Mouse (Mus musculus) neutrophil, adult 5-6 weeks (primary cell): ENCODE data around the gene Cyp1a2. TPM values are rescaled to one million over a fixed set of nuclear protein-coding genes. Genes with fewer than 3 reads are reported as not detected.

Source experiments
- ATAC-seq: fragments of 151-379, 151-347 bp; 2 replicates; pipeline ENCODE4 v1.8.0; 2017; ENCODE audit warnings: mild to moderate bottlenecking, moderate TSS enrichment; ENCODE audit not compliant: insufficient number of reproducible peaks, poor library complexity, low FRiP score, severe bottlenecking; ENCODE audit errors: extremely low read depth
- total RNA-seq: library from RNA; stranded (forward); fragments of 200-1000 nt; gene quantifications from 2 replicates; pipeline ENCODE4 v1.2.3, GENCODE M21; 2017

Gene Cyp1a2
- total RNA-seq, 1 experiment from 2014 or later: not detected

DNA sequence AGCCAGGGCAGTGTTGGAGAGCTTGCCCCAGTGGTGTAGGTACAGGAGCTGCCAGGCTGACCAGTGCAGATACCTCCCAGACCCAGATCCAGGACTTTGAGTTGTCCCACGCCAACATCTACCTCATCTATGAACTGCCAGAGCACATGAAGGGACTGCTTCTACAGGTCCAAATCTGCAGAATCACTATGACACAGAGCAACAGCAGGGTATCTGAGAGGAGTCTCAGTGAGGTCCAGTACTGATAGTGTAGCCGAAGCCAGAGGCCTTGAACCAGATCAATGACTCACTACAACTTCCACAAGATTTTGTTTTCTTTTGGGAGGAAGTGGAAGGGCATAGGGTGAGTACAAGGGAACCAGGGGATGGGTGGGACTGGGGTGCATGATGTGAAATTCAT, 4.2 kb upstream of the Cyp1a2 start, which contains the start of gene Cyp1a1:
Gene Cyp1a1, plus strand, starts transcription at position 178 of the 400 bp plus-strand sequence.
- no peak for ATAC-seq

- no peak for ATAC-seq
These were observed 2.5 kb upstream of the Cyp1a2 start for GRCm38 (mm10) chr9:57686011-57686410.

DNA sequence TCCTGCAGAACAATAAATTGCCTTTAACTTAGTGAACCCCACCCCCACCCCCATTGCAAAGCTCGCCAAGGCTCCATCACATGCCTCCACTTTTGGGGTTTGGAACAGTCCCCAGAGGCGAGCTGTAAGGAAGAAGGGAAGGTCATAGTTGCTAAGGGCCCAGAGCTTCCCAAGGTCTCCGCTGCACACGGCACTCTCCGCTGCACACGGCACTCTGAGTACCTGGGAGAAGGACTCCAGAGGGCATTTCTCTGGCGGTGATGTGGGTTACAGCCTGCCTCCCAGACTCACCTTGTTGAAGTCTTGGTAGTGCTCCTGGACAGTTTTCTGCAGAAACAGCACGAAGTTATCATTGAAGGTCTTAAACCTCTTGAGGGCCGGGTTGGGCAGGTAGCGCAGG, 2.1 kb downstream of the Cyp1a2 start:
- ATAC-seq: no peak

DNA sequence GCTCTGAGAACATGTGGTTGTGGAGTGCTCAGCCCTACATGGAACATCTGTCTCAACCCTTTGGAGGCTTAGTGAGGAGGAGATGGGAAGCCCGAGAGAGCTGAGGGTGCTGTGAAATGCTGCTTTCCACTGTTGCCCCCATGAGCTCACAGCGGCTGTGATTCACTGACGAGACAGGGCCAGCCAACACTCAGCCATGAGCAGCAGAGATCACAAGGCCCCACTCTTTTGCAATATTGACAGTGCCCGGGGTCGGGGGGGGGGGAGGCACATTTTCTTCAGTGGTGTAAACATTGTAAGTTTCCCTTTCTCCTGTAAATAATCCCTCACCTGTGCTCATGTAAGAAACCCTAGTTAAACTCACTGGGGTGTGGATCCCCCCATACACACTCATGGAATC, 12.0 kb downstream of the Cyp1a2 start:
- no peak for ATAC-seq

- no peak for ATAC-seq
These were observed 12.5 kb downstream of the Cyp1a2 start for GRCm38 (mm10) chr9:57671037-57671436.

GRCm38 (mm10) chr9:57669566-57669965, 13.9 kb downstream of the Cyp1a2 start:
- no peak for ATAC-seq

- ATAC-seq: no peak
These were observed 15.2 kb downstream of the Cyp1a2 start for GRCm38 (mm10) chr9:57668277-57668676.

DNA sequence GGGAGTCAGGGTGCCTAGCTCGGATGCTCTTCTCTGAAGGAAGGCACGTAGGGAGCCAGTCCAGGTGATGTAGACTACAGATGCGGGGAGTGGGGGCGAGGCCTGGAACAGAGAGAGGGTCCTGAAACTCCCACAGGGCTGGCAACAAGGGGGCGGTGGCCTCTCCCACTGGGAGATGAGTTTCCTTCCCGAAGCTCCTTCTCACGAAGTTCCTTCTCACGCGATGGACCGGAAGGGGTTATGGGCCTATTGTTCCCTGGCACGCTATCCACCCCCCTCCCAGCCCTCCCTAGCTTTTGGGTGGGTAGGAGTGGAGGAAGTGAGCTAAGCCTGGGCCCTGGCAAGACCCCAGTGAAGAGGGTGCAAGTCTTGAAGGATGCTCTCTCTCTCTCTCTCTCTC, 15.7 kb downstream of the Cyp1a2 start:
- ATAC-seq: no peak

- ATAC-seq: no peak
These were observed 16.4 kb downstream of the Cyp1a2 start for GRCm38 (mm10) chr9:57667136-57667535.

- ATAC-seq: no peak
These were observed 17.0 kb downstream of the Cyp1a2 start for GRCm38 (mm10) chr9:57666536-57666935.

GRCm38 (mm10) chr9:57664616-57665015, 18.9 kb downstream of the Cyp1a2 start:
- no peak for ATAC-seq

DNA sequence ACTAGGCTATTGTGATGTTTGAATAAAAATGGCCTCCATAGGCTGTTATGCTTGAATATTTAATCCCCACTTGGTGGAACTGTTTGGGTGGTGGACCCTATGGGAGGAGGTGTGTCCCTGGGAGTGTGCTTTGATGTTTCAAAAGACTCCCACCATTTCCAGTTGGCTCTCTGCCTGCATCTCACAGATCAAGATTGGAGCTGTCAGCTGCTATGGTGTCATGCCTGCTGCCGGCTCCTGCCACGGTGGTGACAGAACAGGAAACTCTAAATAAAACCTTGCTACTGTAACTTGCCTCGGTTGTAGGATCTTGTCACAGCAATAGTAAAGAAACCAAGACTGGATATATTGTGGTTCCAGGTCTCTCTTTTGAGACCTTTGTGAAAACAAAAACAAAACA, 22.0 kb downstream of the Cyp1a2 start:
- no peak for ATAC-seq

GRCm38 (mm10) chr9:57660501-57660900, 23.0 kb downstream of the Cyp1a2 start:
- no peak for ATAC-seq

DNA sequence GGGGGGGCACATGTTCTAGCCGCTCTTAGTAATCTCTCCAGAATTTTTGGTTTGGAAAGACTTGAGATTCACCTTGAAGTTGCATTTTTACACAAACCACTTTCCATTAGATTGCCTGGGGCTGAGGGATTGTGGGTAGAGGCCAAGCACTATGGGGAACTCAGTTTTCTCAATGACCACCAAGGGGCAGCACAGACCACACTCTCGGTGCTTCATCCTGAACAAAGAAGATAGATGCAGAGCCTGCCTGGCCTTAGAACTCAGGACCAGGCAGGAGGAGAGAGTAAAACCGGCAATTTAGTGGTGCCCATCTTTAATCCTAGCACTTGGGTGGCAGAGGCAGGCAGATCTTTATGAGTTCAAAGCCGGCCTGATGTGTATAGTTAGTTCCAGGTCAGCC, 23.7 kb downstream of the Cyp1a2 start:
- peak; percentile 65; the same call in 1 of the 2 replicates for ATAC-seq

GRCm38 (mm10) chr9:57658970-57659369, 24.5 kb downstream of the Cyp1a2 start:
- ATAC-seq: no peak

DNA sequence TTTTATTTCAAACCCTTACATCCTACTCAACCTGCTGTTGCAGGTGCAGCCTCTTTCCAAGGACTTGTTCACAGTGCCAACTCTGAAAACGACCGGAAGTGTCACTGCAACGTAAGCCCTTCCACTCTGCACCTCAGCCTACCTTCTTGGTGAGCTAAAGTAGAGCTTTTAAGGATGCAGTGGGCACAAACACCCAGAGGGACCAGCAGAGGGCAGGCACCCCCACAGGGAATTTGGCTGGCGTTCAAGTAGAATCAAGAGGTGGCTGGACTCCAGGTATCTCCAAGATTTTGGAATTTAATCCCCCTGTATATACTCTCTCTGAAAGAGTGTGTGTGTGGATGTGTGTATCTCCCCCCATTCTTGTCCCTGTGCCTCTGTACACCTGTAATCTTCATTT, 25.7 kb downstream of the Cyp1a2 start:
- ATAC-seq: no peak

GRCm38 (mm10) chr9:57656631-57657350, 26.7 kb downstream of the Cyp1a2 start:
- no peak for ATAC-seq

DNA sequence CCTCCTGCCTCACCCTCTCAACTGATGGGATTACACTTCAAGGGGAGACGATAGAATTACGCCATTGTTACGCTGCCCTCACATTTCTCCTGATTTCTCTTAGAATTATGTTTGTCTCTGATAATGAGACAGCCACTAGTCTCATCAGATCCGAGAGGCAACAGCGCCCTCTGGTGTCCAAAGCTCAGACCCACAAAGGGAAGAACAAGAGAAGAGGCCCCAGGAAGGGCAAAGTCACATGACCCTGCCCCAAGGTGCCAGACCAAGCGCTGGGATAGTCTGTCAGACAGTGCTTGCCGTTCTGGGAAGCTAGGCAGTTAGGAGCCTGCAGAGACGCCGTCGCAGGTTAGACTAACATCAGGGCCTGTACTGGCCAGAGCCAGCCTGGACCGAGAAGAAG, 27.8 kb downstream of the Cyp1a2 start:
- peak; percentile 72 for ATAC-seq

DNA sequence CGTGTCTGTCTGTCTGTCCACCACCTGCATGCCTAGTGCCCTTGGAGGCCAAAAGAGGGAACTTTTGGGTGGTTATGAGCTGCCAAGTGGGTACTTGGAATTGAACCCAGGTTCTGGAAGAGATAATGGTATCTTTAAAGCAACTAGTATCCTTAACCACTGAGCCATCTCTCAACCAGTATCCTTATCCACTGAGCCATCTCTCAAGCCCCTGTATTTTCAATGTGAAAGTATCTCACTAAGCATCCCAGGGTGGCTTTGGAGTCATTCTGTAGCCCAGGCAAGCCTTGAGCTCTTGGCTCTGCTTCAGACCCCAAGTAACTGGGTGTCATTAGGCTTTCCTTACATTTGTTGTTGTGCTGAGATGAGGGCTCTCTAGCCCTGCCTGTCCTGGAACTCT, 28.5 kb downstream of the Cyp1a2 start:
- no peak for ATAC-seq

DNA sequence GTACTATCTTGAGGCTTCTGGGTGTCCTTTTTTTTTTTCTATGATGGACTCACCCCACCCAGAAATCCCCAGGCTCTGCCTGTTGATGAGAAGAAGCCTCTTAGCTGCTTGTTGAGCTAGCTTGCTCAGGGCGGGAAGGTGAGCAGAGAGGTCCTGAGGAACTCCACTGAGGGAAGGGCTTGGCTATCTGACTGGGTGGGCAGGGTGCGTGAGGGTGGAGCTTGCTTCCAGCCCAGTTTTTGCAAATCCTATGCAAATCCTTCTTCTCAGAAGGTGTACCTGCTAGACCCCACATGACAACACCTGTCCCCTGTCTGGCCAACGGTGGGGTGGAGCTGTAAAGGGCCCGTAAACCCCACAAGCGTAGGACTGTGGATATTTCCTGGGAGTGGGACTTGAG, 30.2 kb downstream of the Cyp1a2 start, which contains the start of gene Csk:
Gene Csk, minus strand, starts transcription at position 349 of the 400 bp plus-strand sequence.
- ATAC-seq: no peak

- ATAC-seq: no peak
These were observed 30.6 kb downstream of the Cyp1a2 start for GRCm38 (mm10) chr9:57652855-57653254.
